Mouse (Mus musculus): ENCODE results near the gene Ube2f. TPM values are rescaled to one million over a fixed set of nuclear protein-coding genes. Genes with fewer than 3 reads are reported as not detected.

Gene Ube2f
- polyA plus RNA-seq, 1 experiment from 2014 or later: 73.0 TPM

DNA sequence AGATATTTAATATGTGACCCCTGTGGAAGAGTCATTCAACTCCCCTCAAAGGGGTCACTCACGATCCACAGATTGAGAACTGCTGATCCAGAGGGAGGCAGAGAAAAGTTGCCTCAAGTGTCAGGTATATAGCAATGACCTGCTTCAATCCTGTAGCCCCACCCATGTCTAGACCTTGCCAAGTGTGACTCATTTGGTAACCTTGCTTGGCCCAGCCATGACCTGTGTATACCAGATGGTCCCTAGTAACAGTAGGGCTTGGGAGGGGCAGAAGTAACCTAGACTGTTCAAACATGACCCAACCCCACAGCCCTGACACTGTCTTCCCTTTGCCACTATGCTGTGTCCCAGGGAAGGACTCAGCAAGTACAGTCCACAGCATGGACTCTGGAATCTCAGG lies 9.4 kb upstream of the Ube2f start:
- Histone ChIP-seq H3K9ac (replicated peaks) (no peak overlapping the region), H3K4me2 (replicated peaks) (no peak overlapping the region), H3K9me3 (no peaks in the 10 kb centered on the region), H3K4me3 (no peak overlapping the region), H3K4me1 (no peaks in the 10 kb centered on the region), H3K36me3 (no peaks in the 10 kb centered on the region), H3K27ac (replicated peaks) (no peak overlapping the region), H3K27me3 (no peaks in the 10 kb centered on the region)
- 85% methylated on average over 1 of the region's 1 CpGs for WGBS
- no peak for ATAC-seq (ENCODE audit: low FRiP score, low read depth)

DNA sequence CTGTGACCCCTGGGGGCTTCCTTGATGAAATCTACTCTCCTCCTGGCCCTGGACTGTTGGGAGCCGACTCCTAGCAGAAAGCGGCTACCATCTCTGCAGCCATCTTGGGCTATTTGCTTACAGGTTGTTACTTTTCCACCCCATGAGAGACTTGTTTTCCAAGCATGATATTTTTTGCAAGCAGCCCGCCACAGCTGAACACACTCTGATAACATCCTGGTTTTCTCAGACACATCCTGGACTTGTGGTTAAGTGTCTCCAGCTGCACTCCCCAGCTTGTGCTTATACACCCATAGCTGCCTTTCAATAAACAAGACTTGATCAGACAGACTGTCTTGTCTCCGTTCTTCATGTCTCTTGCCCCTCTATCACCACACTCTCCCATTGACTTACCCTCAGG lies 8.9 kb upstream of the Ube2f start:
- H3K4me2 ChIP-seq (replicated peaks): no peak overlapping the region
- H3K36me3 ChIP-seq: no peaks in the 10 kb centered on the region
- WGBS: 85% methylated on average over 4 of the region's 4 CpGs
- H3K27ac ChIP-seq (replicated peaks): no peak overlapping the region
- no peak for ATAC-seq (ENCODE audit: low FRiP score, low read depth)
- H3K27me3 ChIP-seq: no peaks in the 10 kb centered on the region
- no peak overlapping the region for H3K4me3 ChIP-seq
- H3K4me1 ChIP-seq: no peaks in the 10 kb centered on the region
- no peak overlapping the region for H3K9ac ChIP-seq (replicated peaks)
- H3K9me3 ChIP-seq: no peaks in the 10 kb centered on the region

DNA sequence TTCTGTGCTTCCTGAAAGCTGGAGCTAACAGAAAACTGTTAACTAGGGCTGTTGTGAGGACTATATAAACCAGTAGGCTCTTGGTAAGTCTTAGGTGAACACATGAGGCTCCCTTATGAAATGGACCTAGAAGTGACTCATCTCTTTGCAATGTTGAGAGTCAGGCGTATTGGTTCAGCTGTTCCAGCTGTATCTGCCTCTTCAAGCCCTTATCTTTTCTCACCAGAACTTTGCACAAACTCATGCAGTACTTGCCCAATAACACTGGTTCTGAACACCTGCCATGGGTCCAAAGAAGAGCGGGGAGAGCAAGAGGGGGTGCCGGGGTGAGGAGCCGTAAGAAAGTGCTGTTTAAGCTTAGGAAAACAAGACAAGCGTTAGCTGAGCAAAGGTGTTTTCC lies 1.9 kb upstream of the Ube2f start:
- H3K9ac ChIP-seq (replicated peaks): no peak overlapping the region
- ATAC-seq (ENCODE audit: low FRiP score, low read depth): no peak
- WGBS: 97% methylated on average over 5 of the region's 5 CpGs

DNA sequence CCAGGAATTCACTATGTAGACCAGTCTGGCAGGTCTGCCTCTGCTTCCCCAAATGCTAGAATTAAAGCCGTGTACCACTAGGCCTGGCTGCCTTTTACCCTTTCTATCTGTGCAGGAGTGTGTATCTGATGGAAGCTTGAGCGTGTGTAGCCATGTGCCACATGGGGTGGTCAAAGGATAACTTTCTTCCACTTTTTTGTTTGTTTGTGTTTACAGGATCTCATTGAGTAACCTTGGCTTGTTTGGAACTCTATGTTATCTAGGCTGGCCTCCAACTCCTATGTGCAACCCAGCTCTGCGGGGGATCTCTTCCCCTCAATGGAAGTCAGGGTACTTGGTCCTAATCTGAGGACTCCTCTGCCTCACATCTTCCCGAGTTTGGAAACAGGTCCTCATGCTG lies 1.1 kb upstream of the Ube2f start:
- Histone ChIP-seq H3K4me2 (replicated peaks) (peak overlapping the region; percentile 80), H3K36me3 (no peaks in the 10 kb centered on the region), H3K9ac (replicated peaks) (peak overlapping the region; percentile 72), H3K27ac (replicated peaks) (peak overlapping the region; percentile 76; the same call in 1 of the 2 replicates), H3K9me3 (no peaks in the 10 kb centered on the region), H3K4me3 (peak overlapping the region; percentile 100), H3K4me1 (peaks cover 26% of the 10 kb centered on the region), H3K27me3 (no peaks in the 10 kb centered on the region)
- no peak for ATAC-seq (ENCODE audit: low FRiP score, low read depth)
- 44% methylated on average over 4 of the region's 4 CpGs for WGBS

More for the DNA sequence above, 1.9 kb upstream of the Ube2f start:
- Histone ChIP-seq H3K27me3 (no peaks in the 10 kb centered on the region), H3K4me1 (peaks cover 26% of the 10 kb centered on the region), H3K9me3 (no peaks in the 10 kb centered on the region), H3K36me3 (no peaks in the 10 kb centered on the region), H3K4me2 (replicated peaks) (no peak overlapping the region), H3K27ac (replicated peaks) (no peak overlapping the region), H3K4me3 (no peak overlapping the region)

DNA sequence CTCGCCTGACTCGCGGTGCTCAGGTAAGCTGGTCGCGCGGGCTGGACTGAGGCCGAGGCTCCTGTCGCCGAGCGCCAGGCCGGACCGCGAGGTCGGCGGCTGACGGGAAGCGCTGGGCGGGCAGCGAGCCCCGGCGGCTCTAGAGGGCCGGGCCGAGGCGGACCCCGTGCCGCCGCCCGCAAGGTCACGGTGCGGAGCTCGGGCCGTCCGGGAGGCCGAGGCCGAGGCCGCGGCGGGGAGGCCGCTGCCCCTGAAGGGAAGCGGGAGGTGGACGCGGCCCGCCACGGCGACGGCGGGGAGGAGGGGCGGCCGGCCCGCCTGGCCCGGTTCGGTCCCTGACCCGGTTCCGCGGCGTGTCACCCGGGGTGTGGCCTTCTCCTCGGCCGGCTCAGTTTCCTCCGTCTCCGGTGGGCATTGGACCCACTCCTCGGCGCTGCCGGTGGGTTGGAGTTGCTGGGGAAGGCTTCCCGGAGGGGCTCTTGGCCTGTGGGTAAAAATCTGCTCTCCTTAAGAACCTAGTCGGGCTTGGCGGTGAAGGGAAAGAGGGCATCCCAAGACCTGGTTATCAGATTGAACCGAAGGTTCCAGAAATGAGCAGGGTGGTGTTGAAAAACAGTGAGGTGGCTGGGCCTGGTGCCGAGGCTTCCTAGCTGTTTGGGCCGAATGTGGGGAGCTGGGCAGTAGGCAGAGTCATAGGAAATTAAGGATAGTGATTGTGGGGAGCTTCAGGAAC lies 477 bp downstream of the Ube2f start:
- Histone ChIP-seq H3K4me2 (replicated peaks) (peak overlapping the region; percentile 80), H3K27me3 (no peaks in the 10 kb centered on the region), H3K4me1 (peaks cover 26% of the 10 kb centered on the region), H3K4me3 (peak overlapping the region; percentile 100), H3K9me3 (no peaks in the 10 kb centered on the region), H3K9ac (replicated peaks) (peak overlapping the region; percentile 99), H3K27ac (replicated peaks) (peak overlapping the region; percentile 76), H3K36me3 (0 out of 2 replicates have a peak, but pooled peaks cover 6% of the 10 kb centered on the region)
- ATAC-seq (ENCODE audit: low FRiP score, low read depth): peak; percentile 66; the same call in 1 of the 2 replicates
- WGBS: under 1% methylated on average over 62 of the region's 70 CpGs

DNA sequence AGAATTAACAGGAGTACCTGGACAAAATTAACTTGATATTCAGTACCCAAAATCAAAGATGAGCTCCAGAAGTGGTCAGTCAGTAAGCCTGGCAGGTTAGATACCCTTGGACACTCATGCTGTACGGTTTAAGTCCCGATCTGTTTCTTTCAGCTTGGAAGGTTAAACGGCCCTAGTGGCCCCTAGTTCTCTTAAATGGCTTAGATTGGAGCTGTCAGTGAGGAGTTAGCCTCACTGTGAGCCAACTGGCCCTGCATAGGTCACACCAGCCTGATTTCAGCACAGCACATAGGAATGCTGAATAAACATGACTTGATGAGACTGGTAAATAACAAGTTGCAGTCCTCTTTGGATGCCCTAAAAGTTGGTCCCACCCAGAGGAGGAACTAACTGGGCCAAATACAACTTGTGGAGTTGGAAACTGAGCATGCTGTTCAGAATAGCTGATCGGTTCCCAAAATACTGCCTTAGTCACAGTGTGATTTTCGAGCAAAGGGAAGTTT lies 1.1 kb downstream of the Ube2f start:
- 0 out of 2 replicates have a peak, but pooled peaks cover 6% of the 10 kb centered on the region for H3K36me3 ChIP-seq

DNA sequence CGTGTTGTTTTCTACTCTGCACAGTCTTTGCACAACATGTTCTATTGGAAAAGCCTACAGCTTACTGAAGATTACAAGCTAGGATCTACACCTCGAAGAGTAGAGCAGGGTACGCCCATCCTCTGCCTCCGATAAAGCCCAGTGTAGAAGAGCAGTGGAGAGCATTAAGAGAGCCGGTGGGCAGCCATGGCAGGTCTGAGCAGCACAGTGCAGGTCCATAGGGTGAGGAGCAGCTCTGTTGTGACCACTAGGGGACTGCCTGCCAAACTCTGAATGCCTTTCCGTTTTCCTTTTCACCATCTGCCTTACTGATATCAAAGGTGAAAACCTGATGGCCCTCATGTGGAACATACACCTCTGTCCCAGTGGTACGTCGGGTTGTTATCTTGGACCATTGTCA lies 1.8 kb downstream of the Ube2f start:
- ATAC-seq (ENCODE audit: low FRiP score, low read depth): no peak
- Histone ChIP-seq H3K27ac (replicated peaks) (no peak overlapping the region), H3K4me2 (replicated peaks) (peak overlapping the region; percentile 80; the same call in 1 of the 2 replicates), H3K9me3 (no peaks in the 10 kb centered on the region), H3K4me1 (peaks cover 26% of the 10 kb centered on the region), H3K4me3 (no peak overlapping the region), H3K27me3 (no peaks in the 10 kb centered on the region), H3K9ac (replicated peaks) (no peak overlapping the region), H3K36me3 (0 out of 2 replicates have a peak, but pooled peaks cover 6% of the 10 kb centered on the region)
- 67% methylated on average over 8 of the region's 8 CpGs for WGBS

More for the DNA sequence above, 1.1 kb downstream of the Ube2f start:
- WGBS: 53% methylated on average over 5 of the region's 5 CpGs
- H3K4me1 ChIP-seq: peaks cover 26% of the 10 kb centered on the region
- peak overlapping the region; percentile 99 for H3K9ac ChIP-seq (replicated peaks)
- H3K4me2 ChIP-seq (replicated peaks): peak overlapping the region; percentile 80
- no peak overlapping the region for H3K27ac ChIP-seq (replicated peaks)
- no peaks in the 10 kb centered on the region for H3K27me3 ChIP-seq
- H3K4me3 ChIP-seq: peak overlapping the region; percentile 100
- ATAC-seq (ENCODE audit: low FRiP score, low read depth): no peak
- H3K9me3 ChIP-seq: no peaks in the 10 kb centered on the region

DNA sequence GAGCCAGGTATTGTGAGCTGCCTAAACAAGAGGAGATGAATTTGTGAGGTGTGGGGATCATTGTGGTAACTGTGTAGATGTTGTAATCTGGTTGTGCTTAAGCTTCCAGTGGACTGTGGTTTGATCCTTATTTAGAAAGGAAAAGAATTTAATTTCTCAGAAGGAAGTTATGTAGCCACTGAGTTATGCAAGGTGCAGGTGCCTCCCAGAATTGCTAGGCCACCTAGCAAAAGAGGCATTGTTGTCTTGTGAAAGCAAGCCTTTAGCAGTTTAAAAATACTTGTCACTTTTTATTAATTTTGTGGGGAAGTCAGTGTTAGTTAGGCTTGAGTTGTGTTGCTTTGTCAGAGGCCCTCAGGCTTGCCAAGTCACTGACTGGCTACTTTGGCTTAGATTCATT lies 7.8 kb downstream of the Ube2f start:
- 0 out of 2 replicates have a peak, but pooled peaks cover 6% of the 10 kb centered on the region for H3K36me3 ChIP-seq
- ATAC-seq (ENCODE audit: low FRiP score, low read depth): no peak
- no peaks in the 10 kb centered on the region for H3K9me3 ChIP-seq
- H3K4me2 ChIP-seq (replicated peaks): no peak overlapping the region
- no peaks in the 10 kb centered on the region for H3K4me1 ChIP-seq
- H3K27ac ChIP-seq (replicated peaks): no peak overlapping the region
- H3K4me3 ChIP-seq: no peak overlapping the region
- no peaks in the 10 kb centered on the region for H3K27me3 ChIP-seq
- H3K9ac ChIP-seq (replicated peaks): no peak overlapping the region

DNA sequence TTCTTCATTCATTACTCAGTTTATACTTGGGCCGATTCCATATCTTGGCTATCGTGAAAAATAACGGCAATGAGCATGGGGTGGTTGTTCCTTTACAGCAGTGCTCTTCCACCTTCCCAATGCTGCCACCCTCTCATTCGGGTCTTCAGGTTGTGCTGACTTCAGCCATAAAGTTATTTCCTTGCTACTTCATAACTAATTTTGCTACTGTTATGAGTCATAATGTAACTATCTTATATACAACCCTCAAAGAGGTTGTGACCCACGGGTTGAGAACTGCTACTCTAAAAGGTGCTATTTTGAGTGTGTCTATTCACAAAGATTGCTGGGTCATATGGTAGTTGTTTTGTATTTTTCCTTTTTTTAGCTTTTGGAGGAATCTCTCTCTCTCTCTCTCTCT lies 9.7 kb downstream of the Ube2f start:
- no peaks in the 10 kb centered on the region for H3K9me3 ChIP-seq
- no peaks in the 10 kb centered on the region for H3K36me3 ChIP-seq
- WGBS: 91% methylated on average over 5 of the region's 5 CpGs

DNA sequence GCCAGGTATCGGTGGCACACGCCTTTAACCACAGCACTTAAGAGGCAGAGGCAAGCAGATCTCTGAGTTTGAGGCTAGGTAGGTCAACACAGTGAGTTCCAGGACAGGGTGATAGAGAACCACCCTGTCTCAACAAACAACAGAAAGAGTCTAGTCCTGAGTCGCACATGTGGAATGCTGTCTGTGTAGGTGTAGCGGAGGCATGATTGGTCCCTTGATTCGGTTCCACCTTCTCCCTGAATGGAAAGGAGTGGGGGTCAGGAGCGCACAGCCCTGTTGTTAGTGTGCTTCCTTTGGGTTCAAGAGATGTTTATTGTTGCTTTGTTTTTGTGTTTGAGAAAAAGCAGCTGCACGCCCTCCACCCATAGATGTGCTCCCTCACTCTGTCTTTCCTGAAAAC lies 12.4 kb downstream of the Ube2f start:
- Histone ChIP-seq H3K27ac (replicated peaks) (no peak overlapping the region), H3K9ac (replicated peaks) (no peak overlapping the region), H3K36me3 (peaks cover 9% of the 10 kb centered on the region), H3K27me3 (no peaks in the 10 kb centered on the region), H3K4me2 (replicated peaks) (no peak overlapping the region), H3K9me3 (no peaks in the 10 kb centered on the region), H3K4me1 (no peaks in the 10 kb centered on the region), H3K4me3 (no peak overlapping the region)
- WGBS: 90% methylated on average over 7 of the region's 7 CpGs
- ATAC-seq (ENCODE audit: low FRiP score, low read depth): no peak

More for the DNA sequence above, 9.7 kb downstream of the Ube2f start:
- no peak for ATAC-seq (ENCODE audit: low FRiP score, low read depth)
- Histone ChIP-seq H3K27me3 (no peaks in the 10 kb centered on the region), H3K9ac (replicated peaks) (no peak overlapping the region), H3K4me2 (replicated peaks) (no peak overlapping the region), H3K4me1 (no peaks in the 10 kb centered on the region), H3K27ac (replicated peaks) (no peak overlapping the region), H3K4me3 (no peak overlapping the region)

DNA sequence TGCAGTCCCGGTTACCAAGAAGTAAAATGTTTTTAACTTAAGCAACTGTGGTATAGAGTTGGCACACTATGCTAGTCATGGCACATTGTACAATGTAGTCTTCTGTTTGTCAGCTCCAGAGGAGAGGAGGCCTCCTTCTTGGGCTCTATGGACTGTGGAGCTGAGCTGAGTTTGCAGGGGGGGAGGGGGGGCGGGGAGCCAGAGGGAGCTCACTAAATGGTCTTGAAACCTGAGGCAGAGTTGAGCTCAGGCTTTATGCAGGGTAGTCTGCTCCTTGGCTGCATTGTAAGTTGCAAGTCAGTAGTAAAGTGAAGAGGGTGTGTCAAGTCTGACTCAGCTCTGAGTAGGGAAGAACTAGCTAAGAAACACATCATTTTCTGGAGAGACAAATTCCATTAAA lies 22.2 kb downstream of the Ube2f start:
- no peak for ATAC-seq (ENCODE audit: low FRiP score, low read depth)
- H3K4me1 ChIP-seq: no peaks in the 10 kb centered on the region
- peaks cover 18% of the 10 kb centered on the region for H3K36me3 ChIP-seq
- H3K9ac ChIP-seq (replicated peaks): no peak overlapping the region
- H3K9me3 ChIP-seq: no peaks in the 10 kb centered on the region
- 97% methylated on average over 2 of the region's 2 CpGs for WGBS
- no peak overlapping the region for H3K27ac ChIP-seq (replicated peaks)
- H3K4me2 ChIP-seq (replicated peaks): no peak overlapping the region
- no peaks in the 10 kb centered on the region for H3K27me3 ChIP-seq
- no peak overlapping the region for H3K4me3 ChIP-seq

DNA sequence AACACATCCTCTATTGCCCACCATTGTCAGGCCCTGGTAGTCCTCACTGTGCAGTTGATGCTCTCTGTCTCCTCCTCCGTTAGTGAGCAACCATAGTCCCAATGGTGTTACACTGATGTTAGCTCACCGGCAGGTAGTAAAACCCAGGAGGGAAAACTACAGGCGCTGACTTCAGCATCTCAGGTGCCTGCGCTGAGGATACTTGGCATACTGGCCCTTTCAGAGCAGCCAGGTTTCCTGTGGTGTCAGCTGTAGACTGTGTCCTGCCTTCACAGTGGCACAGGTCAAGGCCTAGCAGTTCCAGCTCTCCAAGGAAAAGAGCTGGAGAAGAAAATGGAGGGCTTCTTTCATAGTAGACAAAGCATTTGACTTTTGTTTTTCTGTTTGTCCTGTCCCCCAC lies 26.5 kb downstream of the Ube2f start:
- no peaks in the 10 kb centered on the region for H3K27me3 ChIP-seq
- no peaks in the 10 kb centered on the region for H3K4me1 ChIP-seq
- H3K4me3 ChIP-seq: no peak overlapping the region
- peaks cover 53% of the 10 kb centered on the region for H3K36me3 ChIP-seq
- H3K9ac ChIP-seq (replicated peaks): no peak overlapping the region
- H3K9me3 ChIP-seq: no peaks in the 10 kb centered on the region
- WGBS: 90% methylated on average over 4 of the region's 4 CpGs
- no peak for ATAC-seq (ENCODE audit: low FRiP score, low read depth)
- no peak overlapping the region for H3K27ac ChIP-seq (replicated peaks)
- no peak overlapping the region for H3K4me2 ChIP-seq (replicated peaks)
